Mouse (Mus musculus): Measurements from ENCODE around the gene Ankrd26. TPM values are rescaled to one million over a fixed set of nuclear protein-coding genes. Genes with fewer than 3 reads are reported as not detected.

The Ankrd26 gene
- polyA plus RNA-seq (2012), result 1.9 and 4.8 TPM in 2 replicates

DNA sequence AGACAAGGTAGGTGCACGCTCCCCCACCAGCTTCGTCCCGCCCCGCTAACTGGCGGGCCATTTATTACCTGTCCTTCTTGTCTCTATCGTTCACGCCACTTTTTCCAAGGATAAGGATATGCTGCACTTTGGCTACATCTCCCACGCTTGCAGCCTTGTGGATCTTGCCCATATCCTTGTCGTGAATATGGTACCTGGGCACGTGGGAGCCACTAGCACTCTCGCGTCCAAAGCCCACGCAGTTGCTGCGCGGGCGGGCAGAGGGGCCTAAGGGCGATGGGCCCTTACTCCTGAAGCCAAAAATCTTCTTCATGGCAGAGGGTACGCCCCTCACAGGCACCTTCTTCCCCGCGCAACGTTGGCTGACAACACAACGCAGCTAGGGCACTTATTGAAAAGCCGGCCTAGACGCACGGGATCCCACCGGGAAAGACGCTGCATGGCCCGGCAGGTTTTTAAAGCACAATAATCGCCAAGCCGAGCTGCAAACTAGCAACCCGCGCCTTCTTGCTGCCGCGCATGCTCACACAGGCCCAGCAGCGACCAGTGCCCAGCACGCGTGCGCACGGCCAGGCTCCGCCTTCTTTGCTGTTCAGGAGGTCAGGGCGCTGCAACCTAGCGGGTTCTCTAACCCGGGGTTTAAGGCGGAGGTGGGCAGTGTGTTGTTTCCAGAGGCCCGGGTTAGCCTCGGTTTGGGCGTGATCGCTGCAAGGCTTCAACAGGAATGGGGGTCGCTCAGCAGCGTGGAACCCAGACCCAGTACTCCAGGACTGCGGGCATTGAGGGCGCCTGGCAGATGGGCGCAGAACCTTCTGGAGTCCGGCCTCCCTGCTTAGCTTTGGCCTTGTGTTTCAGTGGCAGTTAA is at the start of gene Ankrd26:
Gene Ankrd26 (minus strand): TSS at position 482 of the 865 bp plus-strand sequence.
- no peak for TF ChIP-seq GATA1 (IDR thresholded peaks at IDR 0.05; ENCODE audit: low read length)

DNA sequence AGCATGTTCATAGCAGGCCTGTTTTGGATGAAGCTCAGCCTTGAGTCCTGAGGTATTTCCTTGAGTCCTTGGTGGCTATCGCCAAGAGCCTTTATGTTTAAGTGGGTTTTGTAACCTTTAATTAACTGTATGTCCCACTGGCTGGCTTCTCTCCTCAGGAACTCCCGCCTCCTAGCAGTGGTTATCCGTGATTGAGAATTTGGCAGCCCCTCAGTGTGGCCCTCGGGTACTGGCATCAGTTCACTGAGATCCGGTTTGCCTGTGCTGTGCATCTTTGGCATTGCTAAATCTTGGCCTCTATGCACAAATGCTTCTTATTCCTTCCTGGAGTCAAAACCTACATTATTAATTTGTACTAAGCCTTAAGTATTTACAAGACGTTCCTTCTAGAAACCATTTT is 46.9 kb upstream of the Ankrd26 start:
- no peak for TF ChIP-seq GATA1 (IDR thresholded peaks at IDR 0.05; ENCODE audit: low read length)

DNA sequence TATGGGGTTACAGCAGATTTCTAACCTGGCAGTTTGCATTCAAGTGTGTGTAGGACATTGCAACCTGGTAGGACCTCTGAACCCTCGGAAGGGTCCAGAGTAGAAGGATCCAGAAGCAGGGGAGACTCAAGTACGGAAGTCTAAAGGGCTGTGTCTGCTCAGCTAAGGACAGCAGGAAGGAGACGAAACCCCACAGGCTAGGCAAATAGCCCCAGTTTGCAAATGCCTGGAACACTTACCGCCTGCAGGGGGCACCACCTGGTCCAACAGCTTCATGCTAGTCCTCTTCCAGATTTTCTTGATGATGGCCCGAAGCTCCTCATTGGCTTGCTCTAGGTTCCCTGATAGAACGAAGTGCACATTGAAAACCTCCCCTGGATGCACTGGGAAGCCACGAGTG is 43.9 kb upstream of the Ankrd26 start:
- TF ChIP-seq GATA1 (IDR thresholded peaks at IDR 0.05; ENCODE audit: low read length), result no peak

DNA sequence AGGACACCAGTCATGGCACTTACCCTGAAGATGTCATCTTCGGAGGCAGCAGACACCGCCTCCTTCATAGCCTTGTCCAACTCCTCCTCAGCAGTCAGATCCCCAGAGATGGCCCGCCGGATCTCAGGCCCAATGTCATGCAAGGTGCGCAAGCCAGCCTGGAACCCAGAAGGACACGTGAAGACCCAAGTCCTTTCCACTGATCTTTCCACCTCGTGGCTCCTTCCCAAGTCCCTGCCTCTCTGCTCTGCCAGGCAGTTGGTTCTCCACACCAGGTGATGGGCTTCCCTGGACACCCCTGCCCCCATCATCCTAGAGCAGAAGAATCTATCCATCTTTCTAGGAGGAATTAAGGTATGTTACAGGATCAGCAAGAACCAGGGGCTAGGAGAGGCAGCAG is 41.8 kb upstream of the Ankrd26 start:
- TF ChIP-seq GATA1 (IDR thresholded peaks at IDR 0.05; ENCODE audit: low read length), result no peak

DNA sequence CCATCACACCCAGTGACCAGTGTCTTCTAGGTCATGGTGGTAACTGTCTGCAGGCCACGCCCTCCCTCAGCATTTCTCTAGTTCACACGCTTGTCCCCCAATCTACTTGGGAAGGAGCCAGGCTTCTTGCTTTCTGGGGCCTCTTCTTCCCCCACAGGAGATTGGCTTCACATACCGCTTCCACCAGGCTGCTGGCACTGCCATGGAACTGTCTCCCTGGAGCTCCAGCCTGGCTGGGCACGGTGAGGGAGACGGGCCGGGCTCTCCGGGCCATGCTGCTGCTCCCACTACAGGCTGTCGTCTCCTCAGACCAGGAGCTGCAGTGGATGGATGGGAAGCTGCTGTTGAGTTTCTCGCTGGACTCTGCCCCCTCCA is 33.6 kb upstream of the Ankrd26 start:
- TF ChIP-seq GATA1 (IDR thresholded peaks at IDR 0.05; ENCODE audit: low read length), result no peak

DNA sequence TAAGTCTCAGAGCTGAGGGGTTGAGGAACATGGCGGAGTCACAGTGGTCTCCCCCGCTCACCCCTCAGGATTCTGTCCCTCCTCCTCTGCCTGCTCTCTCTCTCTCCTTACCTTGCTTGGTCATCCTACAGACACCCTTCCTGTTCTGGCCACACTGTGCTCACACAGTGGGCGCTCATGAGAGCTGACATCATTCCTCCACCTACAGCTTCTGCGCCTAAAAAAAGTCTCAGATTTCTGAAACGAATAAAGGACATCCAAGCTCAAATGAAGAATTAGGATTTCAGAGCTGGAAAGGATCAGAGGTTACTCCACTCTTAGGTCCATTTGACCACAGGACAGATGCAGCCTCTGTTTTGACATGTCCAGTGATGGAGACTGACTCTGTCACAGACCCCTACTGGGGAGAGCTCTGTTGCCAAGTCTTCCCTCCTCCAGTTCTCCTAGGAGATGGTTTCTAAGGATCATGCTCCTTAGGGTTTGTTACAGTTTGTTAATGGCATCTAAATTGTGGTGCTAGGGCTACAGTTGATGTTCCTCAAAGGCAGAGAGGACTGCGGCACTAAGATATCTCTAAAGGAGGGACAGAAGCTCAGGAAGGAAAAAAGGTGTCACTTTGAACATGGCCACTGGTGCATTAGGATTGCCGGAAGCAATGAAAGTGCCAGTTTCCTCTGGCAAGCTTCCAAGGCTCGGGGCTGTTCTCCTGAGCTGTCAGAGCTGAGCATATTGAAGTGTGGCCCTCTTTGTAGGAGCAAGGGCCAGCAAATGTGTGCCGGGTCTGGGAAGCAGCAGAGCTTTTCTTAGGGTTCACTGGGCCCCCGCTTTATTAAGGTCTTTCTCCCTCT is 33.0 kb upstream of the Ankrd26 start:
- TF ChIP-seq GATA1 (IDR thresholded peaks at IDR 0.05; ENCODE audit: low read length), result no peak

DNA sequence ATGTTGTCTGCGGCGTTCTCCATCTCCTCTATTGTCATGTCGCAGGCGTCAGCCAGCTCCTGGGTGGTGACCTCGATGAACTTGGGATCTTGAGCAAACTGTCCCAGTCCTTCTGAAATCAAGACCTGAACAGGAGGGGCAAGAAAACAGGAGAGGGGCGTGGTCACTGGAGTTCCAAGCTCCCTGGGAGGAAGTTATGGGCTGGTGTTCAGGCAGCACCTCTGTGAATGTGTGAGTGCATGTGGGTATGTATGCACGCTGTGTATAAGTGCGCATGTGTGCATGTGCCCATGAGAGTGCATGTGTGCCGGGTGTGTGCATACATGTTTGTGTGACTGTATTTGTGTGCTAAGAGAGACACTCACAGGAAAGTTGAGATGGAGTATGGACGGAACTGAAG is 32.0 kb upstream of the Ankrd26 start:
- TF ChIP-seq GATA1 (IDR thresholded peaks at IDR 0.05; ENCODE audit: low read length), result no peak

DNA sequence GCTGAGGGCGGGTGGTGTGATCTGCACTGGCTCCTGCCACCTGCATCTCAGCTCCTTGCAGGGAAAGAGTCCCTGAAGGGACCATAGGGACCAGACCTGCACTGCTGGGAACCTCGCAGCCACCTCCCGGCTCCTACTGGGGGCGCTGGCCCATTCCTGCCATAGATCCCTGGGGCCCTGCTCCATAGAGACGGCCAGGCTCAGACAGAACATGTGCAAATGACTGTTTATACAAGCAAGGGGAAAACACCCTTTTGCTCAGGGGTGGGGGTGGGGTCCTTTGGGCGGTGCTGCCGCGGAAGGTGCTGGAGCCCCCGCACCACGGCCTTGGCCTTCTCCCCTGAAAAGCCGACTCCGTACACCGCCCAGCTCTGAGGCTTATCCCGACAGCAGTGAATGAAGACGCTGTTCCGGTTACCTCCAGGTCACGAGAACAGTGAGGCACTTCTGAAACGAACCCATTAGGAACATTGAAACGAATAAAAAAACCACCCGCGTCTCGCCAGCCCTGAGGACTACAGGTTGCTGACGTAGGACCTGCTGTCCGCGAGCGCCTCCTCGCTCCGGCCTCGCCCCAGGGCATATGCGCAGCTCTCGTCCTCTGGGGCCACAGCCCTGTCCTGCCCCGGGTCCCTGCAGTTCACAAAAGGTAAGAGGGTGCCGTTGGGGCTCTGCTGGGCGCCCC is 31.5 kb upstream of the Ankrd26 start:
- no peak for TF ChIP-seq GATA1 (IDR thresholded peaks at IDR 0.05; ENCODE audit: low read length)

DNA sequence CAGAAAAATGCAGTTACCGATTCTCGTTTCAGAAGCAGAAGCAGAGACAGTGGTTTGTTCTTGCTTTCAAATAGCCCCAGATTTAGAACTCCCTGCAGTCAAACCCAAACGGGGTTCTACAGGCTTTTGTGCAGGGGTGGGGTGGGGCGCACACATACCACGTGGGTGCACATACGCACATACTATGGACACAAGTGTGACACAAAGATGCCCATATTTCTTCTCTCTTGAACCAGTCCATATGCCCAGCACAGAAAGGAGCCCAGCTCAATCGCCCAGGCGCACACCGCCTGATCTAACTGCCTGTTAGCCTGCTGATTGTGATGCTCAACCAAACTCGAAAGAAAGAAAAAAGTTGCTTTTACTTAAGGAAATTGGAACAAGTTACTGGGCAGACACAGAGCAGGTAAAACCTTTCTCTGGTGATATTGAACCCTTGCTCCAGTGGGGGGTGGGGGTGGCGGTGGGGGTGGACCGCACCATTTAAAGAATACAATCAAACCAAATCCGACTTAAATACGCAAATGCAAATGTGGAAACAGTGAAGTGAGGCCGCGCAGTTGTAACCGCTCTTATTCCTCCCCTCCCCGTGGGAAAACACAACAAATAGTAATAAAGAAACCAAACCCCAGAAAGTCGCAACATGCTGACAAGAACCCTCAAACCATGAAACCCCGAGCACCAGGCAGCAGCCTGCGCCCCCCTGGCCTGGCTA is 30.8 kb upstream of the Ankrd26 start:
- TF ChIP-seq GATA1 (IDR thresholded peaks at IDR 0.05; ENCODE audit: low read length), result no peak

DNA sequence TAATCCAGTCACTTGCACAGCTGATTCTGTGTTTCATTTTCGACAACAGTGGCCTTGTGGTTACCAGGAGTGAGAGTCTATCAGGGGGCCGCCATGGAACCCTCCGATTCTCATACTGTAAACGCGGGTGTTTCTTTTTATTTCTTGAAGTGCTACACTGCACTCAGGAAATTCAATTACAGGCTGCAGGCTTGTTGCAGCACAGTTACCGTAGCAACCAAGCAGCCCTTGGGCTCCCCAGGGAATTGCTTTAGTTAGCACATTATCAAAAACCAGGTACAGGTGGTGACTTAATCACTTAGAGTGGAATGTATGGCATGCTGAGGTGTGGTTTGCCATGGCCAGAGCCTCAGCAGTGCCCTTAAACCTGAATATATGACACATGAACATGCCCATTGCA is 12.3 kb upstream of the Ankrd26 start:
- no peak for TF ChIP-seq GATA1 (IDR thresholded peaks at IDR 0.05; ENCODE audit: low read length)

DNA sequence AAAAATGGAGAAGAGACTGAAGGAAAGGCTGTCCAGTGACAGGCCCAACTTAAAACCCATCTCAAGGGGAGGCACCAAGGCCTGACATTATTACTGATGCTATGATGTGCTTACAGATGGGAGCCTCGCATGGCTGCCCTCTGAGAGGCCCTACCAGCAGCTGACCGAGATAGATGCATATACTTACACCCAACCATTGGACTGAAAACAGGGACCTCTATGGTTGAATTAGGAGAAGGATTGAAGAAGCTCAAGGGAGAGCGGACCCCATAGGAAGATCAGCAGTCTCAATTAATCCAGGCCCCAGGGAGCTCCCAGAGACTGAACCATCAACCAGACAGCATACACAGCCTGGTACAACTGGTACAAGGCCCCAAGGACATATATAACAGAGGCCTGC is 5.8 kb upstream of the Ankrd26 start:
- TF ChIP-seq GATA1 (IDR thresholded peaks at IDR 0.05; ENCODE audit: low read length), result no peak

DNA sequence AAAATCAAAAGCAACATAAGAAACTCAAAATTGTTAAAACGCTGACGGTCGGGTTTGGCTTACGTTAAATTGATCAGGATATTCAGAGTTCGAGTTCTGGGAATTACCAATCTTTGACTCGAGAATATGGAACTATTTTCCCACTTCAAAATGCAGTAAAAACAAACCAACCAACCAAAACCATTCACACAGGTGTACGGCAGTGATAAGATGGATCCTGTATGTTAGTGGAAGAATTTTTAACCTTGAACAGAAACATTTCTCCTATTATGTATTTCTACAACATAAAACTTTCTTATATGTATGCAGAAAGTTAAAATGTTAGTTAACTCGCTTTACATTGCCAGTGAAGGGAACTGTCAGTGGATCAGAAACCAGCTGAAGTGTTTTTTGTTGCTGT is 801 bp downstream of the Ankrd26 start:
- no peak for TF ChIP-seq GATA1 (IDR thresholded peaks at IDR 0.05; ENCODE audit: low read length)

DNA sequence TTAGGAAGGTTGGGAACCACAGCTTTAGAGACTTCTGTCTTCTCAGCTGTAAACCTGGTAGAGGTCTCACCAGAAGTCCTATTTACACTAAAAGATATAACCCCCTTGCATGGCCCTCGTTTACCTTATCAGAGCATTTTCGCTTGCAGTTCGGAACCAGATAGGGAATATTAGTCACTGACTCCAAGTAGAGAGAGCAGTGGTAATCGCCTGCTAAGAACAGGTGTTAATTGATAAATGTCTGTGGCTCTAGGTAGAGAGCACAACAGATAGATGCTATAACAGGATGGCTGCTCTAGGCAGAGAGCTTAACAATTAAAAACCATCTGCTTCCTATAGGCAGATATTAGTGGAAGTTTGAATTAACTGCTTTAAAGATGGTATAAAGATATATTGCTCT is 23.4 kb downstream of the Ankrd26 start:
- TF ChIP-seq GATA1 (IDR thresholded peaks at IDR 0.05; ENCODE audit: low read length), result no peak

DNA sequence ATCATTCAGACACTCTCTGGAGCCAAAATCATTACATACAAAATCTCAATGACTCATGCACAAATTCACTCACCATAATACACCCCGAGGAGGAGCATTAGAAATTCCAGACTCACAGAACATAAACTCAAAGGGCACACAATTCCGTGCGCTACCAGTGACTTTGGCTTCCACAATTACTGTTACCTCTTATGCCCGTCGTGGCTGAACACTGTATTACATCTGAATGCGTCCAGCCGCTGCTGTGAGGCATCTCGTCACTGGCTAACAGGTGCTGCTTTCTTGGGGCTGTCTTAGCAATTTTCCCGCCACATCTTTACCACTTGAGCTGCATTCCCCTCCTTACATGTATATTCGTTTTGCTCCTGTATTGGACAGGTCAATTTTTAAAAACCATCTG is 26.7 kb downstream of the Ankrd26 start:
- no peak for TF ChIP-seq GATA1 (IDR thresholded peaks at IDR 0.05; ENCODE audit: low read length)

DNA sequence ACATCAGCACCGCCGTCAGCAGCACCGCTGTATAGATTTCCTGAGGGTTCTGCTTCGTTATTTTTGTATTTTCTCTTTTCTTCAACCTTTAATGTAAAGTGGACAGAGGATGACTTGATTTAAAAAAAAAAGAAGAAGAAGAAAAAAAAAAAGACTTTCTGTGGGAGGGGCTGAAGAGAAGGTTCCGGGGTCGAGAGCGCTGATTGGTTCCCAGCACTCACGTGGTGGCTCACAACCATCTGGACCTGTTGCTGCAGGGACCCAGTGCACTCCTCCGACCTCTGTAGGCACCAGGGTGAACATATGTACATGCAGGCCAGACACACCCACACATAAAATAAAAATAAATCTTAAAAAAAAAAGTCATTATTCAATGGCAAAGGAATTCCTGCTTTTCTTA is 28.6 kb downstream of the Ankrd26 start:
- TF ChIP-seq GATA1 (IDR thresholded peaks at IDR 0.05; ENCODE audit: low read length), result no peak
